Mouse (Mus musculus) T-helper 17 cell (primary cell): ENCODE measurements at regions not wholly inside any gene's neighbourhood (a gene's known extent, or its start where the extent isn't known, plus 50 kb on each side); places are given as distances from the start of the nearest gene placed in this dataset.

Experiments used
- in situ Hi-C, 2 experiments: fragments of 300-600 bp; cut with MboI, MseI; formaldehyde crosslinking; loops; 1 replicate in 1 of 2; 2 replicates in 1 of 2; pipeline ENCODE4 v1.15.1; 2025; ENCODE audit warnings: high pct_unique_total_duplicates in 2 of 2

- in situ Hi-C loops = loop anchor here (5.0 to 10.0 kb wide), 3 partner anchors 75 to 348 kb away; partner anchors contain the start of gene Zbp1 (in 1 of the 2)
These were observed 69.6 kb upstream of the 1700021F07Rik start for GRCm38 (mm10) chr2:173452800-173453199.

- in situ Hi-C loops = loop anchor here (5.0 to 10.0 kb wide), 3 partner anchors 76 to 349 kb away; partner anchors contain the start of gene Zbp1 (in 1 of the 2)
These were observed 68.6 kb upstream of the 1700021F07Rik start for GRCm38 (mm10) chr2:173453569-173454405.

DNA sequence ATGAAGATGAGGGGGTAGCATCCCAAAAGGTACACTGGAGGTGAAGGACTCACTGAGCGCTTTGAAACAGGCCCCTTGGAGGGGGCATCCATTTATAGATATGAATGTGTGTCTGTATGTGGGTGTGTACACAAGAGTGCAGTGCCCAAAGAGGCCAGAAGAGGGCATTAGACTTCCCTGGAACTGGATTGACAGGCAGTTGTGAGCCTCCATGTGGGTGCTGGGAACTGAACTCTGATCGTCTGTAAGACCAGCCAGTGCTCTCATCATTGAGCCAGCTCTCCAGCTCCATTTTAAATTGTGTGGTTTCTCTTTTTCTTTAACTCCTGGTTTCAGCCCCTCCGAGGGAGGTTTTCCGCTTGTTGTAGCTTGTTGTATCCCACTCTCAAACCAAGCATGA lies 67.6 kb upstream of the 1700021F07Rik start:
- in situ Hi-C loops = loop anchor here (5.0 to 10.0 kb wide), 6 partner anchors 77 to 350 kb away; partner anchors contain the start of genes Pmepa1 (in 1 of the 2) and Zbp1 (in 1 of the 2)

DNA sequence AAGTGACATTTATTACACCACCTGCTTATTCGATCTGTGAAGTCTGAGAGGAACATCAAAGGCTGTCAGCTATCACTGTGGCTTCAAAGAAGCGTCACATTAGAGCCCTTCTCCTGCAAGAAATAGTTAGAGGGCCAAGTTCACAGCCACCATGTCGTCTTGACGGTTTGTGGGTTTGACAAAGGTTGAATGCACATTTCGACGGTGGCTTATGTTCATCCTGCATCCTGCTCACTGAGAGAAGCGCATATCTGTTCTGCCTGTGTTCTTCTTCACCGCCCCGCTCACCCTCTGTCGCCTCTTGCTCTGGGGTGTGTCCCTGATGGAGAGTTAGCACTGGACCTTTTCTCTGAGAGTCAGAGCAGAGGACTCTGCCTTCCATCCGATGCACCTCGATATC lies 67.2 kb upstream of the 1700021F07Rik start:
- in situ Hi-C loops = loop anchor here (5.0 to 10.0 kb wide), 4 partner anchors 178 to 350 kb away; partner anchors contain the start of gene Pmepa1 (in 1 of the 2)

GRCm38 (mm10) chr2:173456083-173456482 lies 66.3 kb upstream of the 1700021F07Rik start:
- in situ Hi-C loops = loop anchor here (5.0 to 10.0 kb wide), 4 partner anchors 179 to 351 kb away; partner anchors contain the start of gene Pmepa1 (in 1 of the 2)

DNA sequence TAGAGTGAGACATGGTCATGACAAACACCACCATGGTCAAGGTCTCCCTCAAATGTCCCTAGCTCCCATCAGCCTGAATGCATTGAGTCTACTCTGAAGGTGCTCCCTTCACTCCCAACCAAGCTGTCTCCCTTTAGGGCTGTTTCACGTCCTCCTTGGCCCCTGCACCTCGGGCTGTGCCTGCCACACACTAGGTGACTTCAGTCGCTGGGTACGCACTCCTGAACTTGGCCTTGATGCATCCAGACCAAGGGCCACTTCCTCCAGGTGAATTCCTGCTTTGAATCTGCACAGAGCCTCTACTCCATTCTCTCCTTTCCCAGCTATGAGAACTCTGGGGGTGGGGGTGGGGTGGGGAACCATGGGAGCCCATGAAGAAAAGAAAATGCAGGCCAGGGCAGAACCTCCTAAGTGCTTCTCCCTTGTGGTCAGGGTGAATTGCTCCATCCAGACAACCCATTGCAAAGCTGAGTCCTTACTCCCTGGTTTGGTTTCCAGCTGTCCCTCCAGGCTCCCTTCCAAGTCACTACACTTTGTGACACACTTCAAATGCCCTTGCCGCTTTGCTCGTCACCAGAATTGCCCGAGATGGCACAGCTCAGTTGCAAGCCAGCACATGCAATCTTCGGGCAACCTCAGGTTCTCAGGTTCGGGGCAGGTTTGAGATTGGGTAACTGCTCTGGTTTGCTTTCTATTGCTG lies 65.3 kb upstream of the 1700021F07Rik start:
- in situ Hi-C loops = loop anchor here (5.0 to 10.0 kb wide), 4 partner anchors 180 to 352 kb away; partner anchors contain the start of gene Pmepa1 (in 1 of the 2)

- in situ Hi-C loops = loop anchor here (5.0 to 10.0 kb wide), 4 partner anchors 180 to 353 kb away; partner anchors contain the start of gene Pmepa1 (in 1 of the 2)
These were observed 64.6 kb upstream of the 1700021F07Rik start for GRCm38 (mm10) chr2:173457624-173458320.

- in situ Hi-C loops = loop anchor here (5.0 to 10.0 kb wide), 4 partner anchors 182 to 354 kb away; partner anchors contain the start of gene Pmepa1 (in 1 of the 2)
These were observed 63.5 kb upstream of the 1700021F07Rik start for GRCm38 (mm10) chr2:173458861-173459260.

DNA sequence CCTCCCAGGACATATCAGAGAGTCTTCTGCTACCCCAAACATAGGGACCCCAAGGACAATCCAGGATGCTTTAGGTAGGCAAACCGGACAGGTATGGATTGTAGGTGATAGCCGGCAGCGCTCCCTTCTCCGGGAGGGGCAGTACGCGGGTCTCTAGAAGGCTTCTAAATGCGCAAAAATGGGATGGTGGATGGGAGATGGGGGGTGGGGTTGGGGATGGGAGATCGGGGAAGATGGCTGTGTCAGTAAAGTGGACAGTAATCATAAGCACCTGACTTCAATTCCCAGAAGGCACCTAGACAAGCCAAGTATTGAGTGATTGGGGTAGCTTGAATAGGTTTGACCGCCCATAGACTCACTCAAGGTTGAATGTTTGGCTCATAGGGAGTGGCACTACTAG lies 59.1 kb upstream of the 1700021F07Rik start:
- in situ Hi-C loops = no loop called here

DNA sequence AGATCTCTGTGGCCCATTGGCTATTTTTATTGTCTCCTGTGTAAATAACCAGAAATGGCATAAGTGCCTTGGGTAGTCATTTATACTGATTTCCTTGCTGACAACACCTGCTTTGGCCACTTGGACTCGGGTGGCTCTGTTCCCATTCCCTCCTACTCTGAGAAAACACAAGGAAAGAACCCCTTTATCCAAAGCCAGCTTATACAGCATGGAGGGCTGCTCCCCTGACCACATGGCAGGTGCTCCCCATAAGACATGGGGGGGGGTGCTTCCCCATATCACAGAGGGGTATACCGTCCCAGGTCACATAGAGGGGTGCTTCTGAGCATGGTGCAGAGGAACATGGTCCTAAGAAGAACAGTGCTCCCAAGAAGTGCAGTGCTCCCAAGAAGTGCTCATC lies 57.8 kb upstream of the 1700021F07Rik start:
- in situ Hi-C loops = no loop called here

DNA sequence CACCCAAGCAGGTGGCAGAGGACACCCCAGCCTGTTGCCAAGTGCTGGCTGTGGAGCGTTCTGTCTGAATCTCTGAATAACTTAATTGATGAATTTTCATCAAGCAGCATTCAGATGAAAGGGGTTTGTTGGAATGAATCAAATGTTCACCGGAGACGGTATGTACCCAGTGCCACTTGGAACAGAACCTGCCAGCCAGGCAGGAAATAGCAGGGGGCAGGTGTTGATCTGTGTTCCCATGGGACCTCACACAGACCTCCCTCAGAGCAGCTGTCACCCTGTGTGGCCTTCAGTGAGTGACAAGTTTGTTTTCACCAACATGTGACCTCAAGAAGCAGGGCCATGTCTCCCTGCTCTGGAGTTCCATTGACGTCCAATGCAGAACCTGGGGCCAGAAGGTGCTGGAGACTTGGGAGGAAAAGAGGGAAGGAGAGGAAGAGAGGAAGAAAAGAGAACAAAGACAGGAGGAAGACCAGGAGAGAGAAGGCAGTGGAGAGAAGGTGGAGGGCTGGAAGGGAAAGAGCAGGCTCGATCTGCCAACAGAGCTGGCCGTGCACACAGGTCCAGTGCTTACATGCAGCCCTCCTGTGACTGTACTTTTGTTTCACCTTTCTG lies 57.3 kb upstream of the 1700021F07Rik start:
- in situ Hi-C loops = no loop called here

DNA sequence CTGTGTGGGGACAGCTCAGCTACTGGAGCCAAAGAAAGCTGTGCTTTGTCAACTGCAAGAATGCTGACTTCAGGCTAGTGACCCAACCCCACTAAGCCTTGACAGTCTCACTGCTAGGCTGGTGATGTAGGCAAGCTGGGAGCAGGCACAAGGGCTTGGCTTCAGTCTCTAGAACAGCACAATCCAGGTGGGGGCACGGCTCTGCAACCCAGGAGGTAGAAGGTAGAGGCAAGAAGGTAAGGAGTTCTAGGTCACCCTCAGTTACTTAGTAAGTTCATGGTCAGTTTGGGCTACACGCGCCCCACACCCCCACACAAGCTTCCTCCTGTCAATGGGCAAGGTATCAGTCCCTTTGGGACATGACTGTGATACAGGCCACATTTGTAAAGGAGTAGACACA lies 54.2 kb upstream of the 1700021F07Rik start:
- in situ Hi-C loops = no loop called here

DNA sequence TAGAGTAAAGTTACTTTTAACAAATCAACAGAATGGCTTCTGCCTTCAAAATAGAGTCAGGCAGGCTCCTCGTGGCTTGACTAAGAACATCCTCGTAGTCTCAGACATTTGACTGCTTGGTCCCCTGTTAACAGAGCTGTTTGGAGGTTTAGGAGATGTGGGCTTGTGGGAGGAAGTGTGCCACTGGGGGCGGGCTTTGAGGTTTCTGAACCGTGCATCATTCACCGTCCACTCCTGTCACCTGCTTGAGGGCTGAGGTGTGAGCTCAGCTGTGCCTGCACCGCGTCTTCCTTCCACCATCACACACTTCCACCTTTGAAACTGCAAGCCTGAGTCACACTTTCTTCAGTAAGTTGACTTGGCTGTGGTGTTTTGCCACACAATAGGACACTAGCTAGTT lies 52.6 kb upstream of the 1700021F07Rik start:
- in situ Hi-C loops = no loop called here
